In genomic region chr7:90020331-90020730, GRCm38 (mm10) we compare ENCODE assay signal across 21 mouse cellular contexts. TPM values are rescaled to one million over a fixed set of nuclear protein-coding genes. Genes with fewer than 3 reads are reported as not detected.
DNase-seq lines count a peak whose midpoint lies in the region; ATAC-seq and TF ChIP-seq lines count a peak whose summit lies in the region.
"Had no signal": no experiment of that assay in that cellular context is flagged by ENCODE, and none has a peak within 500 bp of the region (broad histone marks: within the 10 kb centered on the region; RNA-seq: fewer than 3 reads in every experiment).

No protein-coding gene starts in this region.

- DNase-seq in heart, adult 2 months, result no peak
- no peak for DNase-seq in heart, adult 8-10 months (ENCODE audit: low spot score)
- no peak for DNase-seq in spleen, adult 2 months (ENCODE audit: low read depth in 1 of 2, low spot score in 2 of 2)
- no peak for DNase-seq in spleen, postnatal 10 days (ENCODE audit: low spot score in 2 of 2)
- no peak for DNase-seq in liver, postnatal 0 days
- no peak for DNase-seq in left cerebral cortex, postnatal 14 days (ENCODE audit: low spot score in 2 of 2)
- no peak for DNase-seq in cerebellum, adult 8-10 months
- DNase-seq: cerebellum, adult 9-11 months; gastrocnemius, postnatal 25 days; heart, postnatal 14 days; kidney, postnatal 4 days; right cerebral cortex, adult 18-20 months; thymus, postnatal 14 days had no signal

- 89% methylated on average over 6 of the region's 6 CpGs for WGBS in heart, adult 2 months
- 93% methylated on average over 6 of the region's 6 CpGs for WGBS in spleen, adult 2 months
- 70% methylated on average over 6 of the region's 6 CpGs for WGBS in liver, postnatal 0 days (ENCODE audit: insufficient replicate concordance)

- no peak for TF ChIP-seq EP300 in heart, adult 2 months (IDR thresholded peaks at IDR 0.05; ENCODE audit: insufficient read depth, low read depth, low read length)
- TF ChIP-seq EP300 in liver, postnatal 0 days (IDR thresholded peaks at IDR 0.05; ENCODE audit: low read depth), result peak; percentile 42

- H3K79me2 ChIP-seq in heart, adult 2 months (replicated peaks; ENCODE audit: control insufficient read depth, insufficient read depth, low read length), result no peaks in the 10 kb centered on the region

- H3K27me3 ChIP-seq in heart, adult 2 months (ENCODE audit: control insufficient read depth, insufficient read depth, low read length), result no peaks in the 10 kb centered on the region
- no peaks in the 10 kb centered on the region for H3K27me3 ChIP-seq in spleen, adult 2 months (ENCODE audit: control insufficient read depth, insufficient read depth, low read length)
- H3K27me3 ChIP-seq in liver, postnatal 0 days (ENCODE audit: insufficient read depth, low read length), result no peaks in the 10 kb centered on the region
- H3K27me3 ChIP-seq: embryonic facial prominence, embryonic 13.5 days; forebrain, embryonic 15.5 days; hindbrain, embryonic 13.5 days; midbrain, embryonic 13.5 days; neural tube, embryonic 13.5 days had no signal

- peak; percentile 29 for ATAC-seq in liver, postnatal 0 days
- ATAC-seq: CD4-positive, CD25-positive, alpha-beta regulatory T cell, adult 4 months; forebrain, embryonic 15.5 days; inflammation-experienced regulatory T-cells, adult 6 months; midbrain, embryonic 13.5 days had no signal

- H3K9me3 ChIP-seq in liver, postnatal 0 days (ENCODE audit: low read length), result no peaks in the 10 kb centered on the region
- H3K9me3 ChIP-seq: embryonic facial prominence, embryonic 13.5 days; forebrain, embryonic 15.5 days; hindbrain, embryonic 13.5 days; midbrain, embryonic 13.5 days; neural tube, embryonic 13.5 days had no signal

- no peak overlapping the region for H3K9ac ChIP-seq in heart, adult 2 months (ENCODE audit: low read depth, low read length)
- no peak overlapping the region for H3K9ac ChIP-seq in liver, postnatal 0 days (replicated peaks)
- H3K9ac ChIP-seq: embryonic facial prominence, embryonic 13.5 days; forebrain, embryonic 15.5 days; hindbrain, embryonic 13.5 days; midbrain, embryonic 13.5 days; neural tube, embryonic 13.5 days had no signal

- peaks cover 2% of the 10 kb centered on the region for H3K36me3 ChIP-seq in heart, adult 2 months (ENCODE audit: control insufficient read depth, insufficient read depth, low read length)
- no peaks in the 10 kb centered on the region for H3K36me3 ChIP-seq in spleen, adult 2 months (ENCODE audit: control insufficient read depth, insufficient read depth, low read length)
- H3K36me3 ChIP-seq in liver, postnatal 0 days (replicated peaks; ENCODE audit: insufficient read depth, low read length), result no peaks in the 10 kb centered on the region
- H3K36me3 ChIP-seq: embryonic facial prominence, embryonic 13.5 days; forebrain, embryonic 15.5 days; hindbrain, embryonic 13.5 days; midbrain, embryonic 13.5 days; neural tube, embryonic 13.5 days had no signal

- no peak for TF ChIP-seq POLR2A in heart, adult 2 months (IDR thresholded peaks at IDR 0.05; ENCODE audit: insufficient read depth, low read depth, low read length)
- TF ChIP-seq POLR2A in spleen, adult 2 months (IDR thresholded peaks at IDR 0.05; ENCODE audit: low read depth, low read length), result no peak

- H3K4me1 ChIP-seq in heart, adult 2 months (ENCODE audit: control insufficient read depth, insufficient read depth, low read length), result peaks cover 19% of the 10 kb centered on the region
- peaks cover 20% of the 10 kb centered on the region; the same call in 1 of the 2 replicates for H3K4me1 ChIP-seq in spleen, adult 2 months (ENCODE audit: control insufficient read depth, insufficient read depth, insufficient read length)
- H3K4me1 ChIP-seq in liver, postnatal 0 days (ENCODE audit: insufficient read depth), result peaks cover 47% of the 10 kb centered on the region

- peak overlapping the region; percentile 57 for H3K27ac ChIP-seq in heart, adult 2 months
- H3K27ac ChIP-seq in spleen, adult 2 months (ENCODE audit: insufficient read depth, low read length), result peak overlapping the region; percentile 11; the same call in 1 of the 2 replicates
- H3K27ac ChIP-seq in liver, postnatal 0 days (ENCODE audit: low read depth), result peak overlapping the region; percentile 95
- H3K27ac ChIP-seq: embryonic facial prominence, embryonic 13.5 days; forebrain, embryonic 15.5 days; hindbrain, embryonic 13.5 days; midbrain, embryonic 13.5 days; neural tube, embryonic 13.5 days had no signal

- intact Hi-C loops in heart, adult 2 months (cut with DNase I), result no loop called here
- intact Hi-C loops in left cerebral cortex, postnatal 14 days (cut with DNase I), result no loop called here

- no peak overlapping the region; the same call in 1 of the 2 replicates for H3K4me2 ChIP-seq in liver, postnatal 0 days (ENCODE audit: low read depth, low read length)
- H3K4me2 ChIP-seq: embryonic facial prominence, embryonic 13.5 days; forebrain, embryonic 15.5 days; heart, embryonic 11.5 days; hindbrain, embryonic 13.5 days; midbrain, embryonic 13.5 days; neural tube, embryonic 13.5 days had no signal

- no peak for TF ChIP-seq CTCF in heart, adult 2 months (IDR thresholded peaks at IDR 0.05)
- TF ChIP-seq CTCF in spleen, adult 2 months (IDR thresholded peaks at IDR 0.05; ENCODE audit: extremely low read depth, insufficient read depth, insufficient read length, insufficient replicate concordance), result no peak
- no peak for TF ChIP-seq CTCF in liver, postnatal 0 days (IDR thresholded peaks at IDR 0.05; ENCODE audit: low read depth)

- H3K4me3 ChIP-seq in heart, adult 2 months, result no peak overlapping the region
- H3K4me3 ChIP-seq in spleen, adult 2 months (ENCODE audit: extremely low read depth, insufficient read depth, insufficient read length), result no peak overlapping the region
- H3K4me3 ChIP-seq in liver, postnatal 0 days (ENCODE audit: low read depth, low read length), result no peak overlapping the region
- H3K4me3 ChIP-seq: embryonic facial prominence, embryonic 13.5 days; forebrain, embryonic 15.5 days; hindbrain, embryonic 13.5 days; midbrain, embryonic 13.5 days; neural tube, embryonic 13.5 days had no signal

RNA-seq across cellular contexts. Expression of gene Eed, which starts 39.5 kb away (rescaled TPM):
- total RNA-seq in heart, adult 2 months (2021), result 10 to 100 TPM; 24.7 to 27.3 TPM
- polyA plus RNA-seq in heart, adult 2 months (2012; rRNA removed), result 12.0 and 16.8 TPM in 2 replicates
- total RNA-seq in heart, adult 8-10 months (2022), result 10 to 100 TPM; 20.6 to 29.7 (median 25.5) TPM
- polyA plus RNA-seq in spleen, adult 2 months (2012; rRNA removed), result 19.9 and 21.3 TPM in 2 replicates
- 22.3 and 28.3 TPM in 2 replicates for polyA plus RNA-seq in liver, postnatal 0 days (2015; fragmentation: Nextera tagmentation; extraction: Ambion mirVana)
- total RNA-seq in left cerebral cortex, postnatal 14 days (2021), result 10 to 100 TPM; 27.4 to 35.2 TPM

Comparison
In these comparisons a context has a peak if more than half of its experiments do, and no peak if none do; other contexts are left out.
1. H3K27ac ChIP-seq: peak in every context shown above with its lines; median percentile 95 in liver, postnatal 0 days; 57 in heart, adult 2 months; 11 in spleen, adult 2 months.